ENCODE assay signal across 9 mouse cellular contexts in the genomic region with DNA sequence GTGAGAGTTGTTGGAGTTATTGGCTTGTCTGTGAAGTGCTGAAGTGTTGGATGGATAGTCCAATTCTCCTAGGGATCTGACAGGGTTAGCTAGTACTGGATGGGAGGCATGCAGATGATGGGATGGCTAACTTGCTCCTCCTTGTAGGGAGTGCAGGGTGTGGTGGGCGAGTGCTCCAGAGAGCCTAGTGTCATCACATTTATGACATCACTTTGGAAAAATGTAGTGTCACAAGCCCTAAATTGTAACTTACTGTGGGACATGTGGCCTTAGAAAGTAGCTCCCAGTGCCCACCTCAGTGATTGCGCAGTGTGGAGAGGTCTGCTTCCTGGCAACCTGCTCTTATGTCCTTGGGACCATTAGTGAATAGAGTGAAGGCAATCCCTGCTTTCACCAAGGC. TPM values are rescaled to one million over a fixed set of nuclear protein-coding genes. Genes with fewer than 3 reads are reported as not detected.
DNase-seq lines count a peak whose midpoint lies in the region; ATAC-seq and TF ChIP-seq lines count a peak whose summit lies in the region.
"Had no signal": no experiment of that assay in that cellular context is flagged by ENCODE, and none has a peak within 500 bp of the region (broad histone marks: within the 10 kb centered on the region; RNA-seq: fewer than 3 reads in every experiment).

No protein-coding gene starts in this region.

- peak overlapping the region; percentile 94 for H3K4me3 ChIP-seq in gastrocnemius, adult 2 months
- peak overlapping the region; percentile 77 for H3K4me3 ChIP-seq in megakaryocyte, embryonic 14.5 days (replicated peaks)
- H3K4me3 ChIP-seq in liver, embryonic 13.5 days (replicated peaks) = peak overlapping the region; percentile 14; the same call in 1 of the 2 replicates
- 0 out of 2 replicates have a peak overlapping the region, but pooled peaks have one; percentile 5 for H3K4me3 ChIP-seq in stomach, embryonic 16.5 days (replicated peaks; ENCODE audit: low read length)

- 71% methylated on average over 2 of the region's 2 CpGs for WGBS in liver, embryonic 13.5 days (ENCODE audit: insufficient replicate concordance)
- WGBS in stomach, embryonic 16.5 days = 71% methylated on average over 2 of the region's 2 CpGs

- peak overlapping the region; percentile 29 for H3K9ac ChIP-seq in liver, embryonic 13.5 days
- no peak overlapping the region; the same call in 1 of the 2 replicates for H3K9ac ChIP-seq in stomach, embryonic 16.5 days (ENCODE audit: low read length)

- H3K4me1 ChIP-seq in megakaryocyte, embryonic 14.5 days = peaks cover 63% of the 10 kb centered on the region
- peaks cover 50% of the 10 kb centered on the region for H3K4me1 ChIP-seq in liver, embryonic 13.5 days (replicated peaks)
- peaks cover 34% of the 10 kb centered on the region for H3K4me1 ChIP-seq in stomach, embryonic 16.5 days (ENCODE audit: control insufficient read depth, insufficient read depth, low read length)

- H3K4me2 ChIP-seq in liver, embryonic 13.5 days = peak overlapping the region; percentile 35
- H3K4me2 ChIP-seq in stomach, embryonic 16.5 days (ENCODE audit: low read depth, low read length) = peak overlapping the region; percentile 69

- DNase-seq in gastrocnemius, adult 2 months = no peak
- no peak for DNase-seq in gastrocnemius, adult 8-10 months (ENCODE audit: low spot score in 2 of 2)
- DNase-seq in liver, embryonic 13.5 days = no peak
- DNase-seq in layer of hippocampus, postnatal 10 days (ENCODE audit: low spot score in 2 of 2) = no peak
- DNase-seq: embryo, embryonic 11 days had no signal

- no peaks in the 10 kb centered on the region for H3K27me3 ChIP-seq in megakaryocyte, embryonic 14.5 days (replicated peaks)
- H3K27me3 ChIP-seq in liver, embryonic 13.5 days = no peaks in the 10 kb centered on the region
- H3K27me3 ChIP-seq in stomach, embryonic 16.5 days (ENCODE audit: control insufficient read depth, insufficient read depth, low read length) = no peaks in the 10 kb centered on the region

- TF ChIP-seq CTCF in gastrocnemius, adult 2 months (IDR thresholded peaks at IDR 0.05) = no peak

- intact Hi-C loops in gastrocnemius, adult 2 months (cut with DNase I) = loop anchor here (10.0 kb wide), 1 partner anchor 188 kb away; no protein-coding TSS in a partner anchor

- no peaks in the 10 kb centered on the region for H3K9me3 ChIP-seq in megakaryocyte, embryonic 14.5 days
- H3K9me3 ChIP-seq in liver, embryonic 13.5 days (replicated peaks) = no peaks in the 10 kb centered on the region
- H3K9me3 ChIP-seq in stomach, embryonic 16.5 days (replicated peaks; ENCODE audit: control insufficient read depth, low read length) = no peaks in the 10 kb centered on the region

- H3K27ac ChIP-seq in gastrocnemius, adult 2 months = peak overlapping the region; percentile 99
- H3K27ac ChIP-seq in liver, embryonic 13.5 days = peak overlapping the region; percentile 39; the same call in 1 of the 2 replicates
- peak overlapping the region; percentile 15; the same call in 1 of the 2 replicates for H3K27ac ChIP-seq in stomach, embryonic 16.5 days (ENCODE audit: low read length)

- no peak for ATAC-seq in megakaryocyte, adult 5-6 weeks (ENCODE audit: poor library complexity, severe bottlenecking)
- no peak for ATAC-seq in liver, embryonic 13.5 days (ENCODE audit: low read depth)
- ATAC-seq in stomach, embryonic 16.5 days (ENCODE audit: insufficient read depth, low FRiP score) = no peak
- no peak for ATAC-seq in CD4-positive, CD25-positive, alpha-beta regulatory T cell, adult 4 months

- peaks cover 23% of the 10 kb centered on the region for H3K36me3 ChIP-seq in megakaryocyte, embryonic 14.5 days (replicated peaks; ENCODE audit: low read length)
- H3K36me3 ChIP-seq in liver, embryonic 13.5 days = no peaks in the 10 kb centered on the region
- H3K36me3 ChIP-seq in stomach, embryonic 16.5 days (ENCODE audit: control insufficient read depth, insufficient read depth, low read length) = no peaks in the 10 kb centered on the region

RNA-seq across cellular contexts. Expression of a gene that starts 2.3 kb away (rescaled TPM):
- total RNA-seq in gastrocnemius, adult 2 months (2021) = 100 to 1,000 TPM; 193 to 204 TPM
- total RNA-seq in gastrocnemius, adult 8-10 months (2022) = 100 to 1,000 TPM; 209 to 234 (median 219) TPM
- polyA plus RNA-seq in megakaryocyte, embryonic 14.5 days (2012; ENCODE audit: insufficient read depth, low replicate concordance) = 98.5 and 157 TPM in 2 replicates
- total RNA-seq in megakaryocyte, adult 5-6 weeks (2015) = 34.5 and 36.9 TPM in 2 replicates
- 28.4 and 29.2 TPM in 2 replicates for total RNA-seq in megakaryocyte, adult 5-6 weeks (2017)
- polyA plus RNA-seq in liver, embryonic 13.5 days (2015; fragmentation: Nextera tagmentation; extraction: Ambion mirVana) = 13.7 and 14.5 TPM in 2 replicates
- 34.2 and 40.3 TPM in 2 replicates for polyA plus RNA-seq in stomach, embryonic 16.5 days (2015; fragmentation: Nextera tagmentation; extraction: Ambion mirVana)
- polyA plus RNA-seq in CD4-positive, CD25-positive, alpha-beta regulatory T cell, adult 4 months (2017; shearing (Covaris generic)) = 10 to 100 TPM; 14.6 to 24.5 TPM
- total RNA-seq in layer of hippocampus, postnatal 10 days (2021) = 100 to 1,000 TPM in 1 of 2 experiments, 10 to 100 TPM in 1; 91.3 to 106 TPM

RNA-seq across cellular contexts. Expression of a gene that starts 37.0 kb away (rescaled TPM):
- 10 to 100 TPM; 29.5 to 41.3 TPM for total RNA-seq in gastrocnemius, adult 2 months (2021)
- total RNA-seq in gastrocnemius, adult 8-10 months (2022) = 10 to 100 TPM; 12.1 to 28.3 (median 24.5) TPM
- polyA plus RNA-seq in megakaryocyte, embryonic 14.5 days (2012; ENCODE audit: insufficient read depth, low replicate concordance) = 24.2 and 32.8 TPM in 2 replicates
- total RNA-seq in megakaryocyte, adult 5-6 weeks (2015) = 3.4 and 5.2 TPM in 2 replicates
- 1.1 and 2.1 TPM in 2 replicates for total RNA-seq in megakaryocyte, adult 5-6 weeks (2017)
- 1.0 and 1.1 TPM in 2 replicates for polyA plus RNA-seq in liver, embryonic 13.5 days (2015; fragmentation: Nextera tagmentation; extraction: Ambion mirVana)
- 2.9 and 3.5 TPM in 2 replicates for polyA plus RNA-seq in stomach, embryonic 16.5 days (2015; fragmentation: Nextera tagmentation; extraction: Ambion mirVana)
- polyA plus RNA-seq in CD4-positive, CD25-positive, alpha-beta regulatory T cell, adult 4 months (2017; shearing (Covaris generic)) = not detected
- total RNA-seq in layer of hippocampus, postnatal 10 days (2021) = 10 to 100 TPM; 69.8 to 76.6 TPM

Comparison
In these comparisons a context has a peak if more than half of its experiments do, and no peak if none do; other contexts are left out.
1. H3K27ac ChIP-seq: peak in every context shown above with its lines; median percentile 99 in gastrocnemius, adult 2 months; 39 in liver, embryonic 13.5 days; 15 in stomach, embryonic 16.5 days.
2. H3K4me3 ChIP-seq: peak in every context shown above with its lines; median percentile 94 in gastrocnemius, adult 2 months; 77 in megakaryocyte, embryonic 14.5 days; 14 in liver, embryonic 13.5 days; 5 in stomach, embryonic 16.5 days.